Mouse (Mus musculus): Measurements from ENCODE around the gene Slc22a15.

Slc22a15 gene

GRCm38 (mm10) chr3:101875258-101875920 is 48.9 kb downstream of the Slc22a15 start:
- TF ChIP-seq POU5F1 (IDR thresholded peaks at IDR 0.05; ENCODE audit: borderline replicate concordance, low read length) (no peak), CTCF (conservative IDR thresholded peaks at IDR 0.05; ENCODE audit: low read length) (no peak), NANOG (IDR thresholded peaks at IDR 0.05; ENCODE audit: borderline replicate concordance, low read length) (no peak)
- H3K27me3 ChIP-seq (ENCODE audit: insufficient read depth, low read length): no peaks in the 10 kb centered on the region; the same call in 1 of the 2 replicates
- H3K9me3 ChIP-seq (ENCODE audit: low read length): peaks cover 6% of the 10 kb centered on the region; the same call in 1 of the 2 replicates
- no peaks in the 10 kb centered on the region for H3K4me1 ChIP-seq (replicated peaks; ENCODE audit: low read depth, low read length)
- no peak overlapping the region for H3K4me3 ChIP-seq (replicated peaks; ENCODE audit: low read length)
- H3K36me3 ChIP-seq (ENCODE audit: insufficient read depth, low read length): no peaks in the 10 kb centered on the region

- Histone ChIP-seq H3K4me3 (replicated peaks; ENCODE audit: low read length) (no peak overlapping the region), H3K36me3 (ENCODE audit: insufficient read depth, low read length) (no peaks in the 10 kb centered on the region), H3K9me3 (ENCODE audit: low read length) (peaks cover 6% of the 10 kb centered on the region; the same call in 1 of the 2 replicates), H3K4me1 (replicated peaks; ENCODE audit: low read depth, low read length) (no peaks in the 10 kb centered on the region), H3K27me3 (ENCODE audit: insufficient read depth, low read length) (no peaks in the 10 kb centered on the region; the same call in 1 of the 2 replicates)
- TF ChIP-seq CTCF (conservative IDR thresholded peaks at IDR 0.05; ENCODE audit: low read length) (no peak), NANOG (IDR thresholded peaks at IDR 0.05; ENCODE audit: borderline replicate concordance, low read length) (no peak), POU5F1 (IDR thresholded peaks at IDR 0.05; ENCODE audit: borderline replicate concordance, low read length) (no peak)
Observed at GRCm38 (mm10) chr3:101873061-101873675, 51.1 kb downstream of the Slc22a15 start.

GRCm38 (mm10) chr3:101871951-101872350 is 52.3 kb downstream of the Slc22a15 start:
- Histone ChIP-seq H3K27me3 (ENCODE audit: insufficient read depth, low read length) (no peaks in the 10 kb centered on the region; the same call in 1 of the 2 replicates), H3K4me3 (replicated peaks; ENCODE audit: low read length) (no peak overlapping the region), H3K36me3 (ENCODE audit: insufficient read depth, low read length) (no peaks in the 10 kb centered on the region), H3K9me3 (ENCODE audit: low read length) (peaks cover 6% of the 10 kb centered on the region; the same call in 1 of the 2 replicates), H3K4me1 (replicated peaks; ENCODE audit: low read depth, low read length) (no peaks in the 10 kb centered on the region)
- TF ChIP-seq NANOG (IDR thresholded peaks at IDR 0.05; ENCODE audit: borderline replicate concordance, low read length) (no peak), POU5F1 (IDR thresholded peaks at IDR 0.05; ENCODE audit: borderline replicate concordance, low read length) (no peak), CTCF (conservative IDR thresholded peaks at IDR 0.05; ENCODE audit: low read length) (no peak)

GRCm38 (mm10) chr3:101867001-101867421 is 57.2 kb downstream of the Slc22a15 start:
- TF ChIP-seq CTCF (conservative IDR thresholded peaks at IDR 0.05; ENCODE audit: low read length) (no peak), NANOG (IDR thresholded peaks at IDR 0.05; ENCODE audit: borderline replicate concordance, low read length) (no peak), POU5F1 (IDR thresholded peaks at IDR 0.05; ENCODE audit: borderline replicate concordance, low read length) (no peak)
- H3K27me3 ChIP-seq (ENCODE audit: insufficient read depth, low read length): no peaks in the 10 kb centered on the region; the same call in 1 of the 2 replicates
- no peaks in the 10 kb centered on the region for H3K4me1 ChIP-seq (replicated peaks; ENCODE audit: low read depth, low read length)
- no peaks in the 10 kb centered on the region for H3K36me3 ChIP-seq (ENCODE audit: insufficient read depth, low read length)
- no peak overlapping the region for H3K4me3 ChIP-seq (replicated peaks; ENCODE audit: low read length)
- peaks cover 6% of the 10 kb centered on the region; the same call in 1 of the 2 replicates for H3K9me3 ChIP-seq (ENCODE audit: low read length)

- no peak for TF ChIP-seq CTCF (conservative IDR thresholded peaks at IDR 0.05; ENCODE audit: low read length)
- TF ChIP-seq NANOG (IDR thresholded peaks at IDR 0.05; ENCODE audit: borderline replicate concordance, low read length): no peak
- TF ChIP-seq POU5F1 (IDR thresholded peaks at IDR 0.05; ENCODE audit: borderline replicate concordance, low read length): no peak
- no peaks in the 10 kb centered on the region for H3K9me3 ChIP-seq (ENCODE audit: low read length)
- no peaks in the 10 kb centered on the region for H3K36me3 ChIP-seq (ENCODE audit: insufficient read depth, low read length)
- no peaks in the 10 kb centered on the region for H3K4me1 ChIP-seq (replicated peaks; ENCODE audit: low read depth, low read length)
- no peaks in the 10 kb centered on the region for H3K27me3 ChIP-seq (ENCODE audit: insufficient read depth, low read length)
- no peak overlapping the region for H3K4me3 ChIP-seq (replicated peaks; ENCODE audit: low read length)
Observed at GRCm38 (mm10) chr3:101861856-101862255, 62.4 kb downstream of the Slc22a15 start.

GRCm38 (mm10) chr3:101860151-101860550 is 64.1 kb downstream of the Slc22a15 start:
- Histone ChIP-seq H3K9me3 (ENCODE audit: low read length) (no peaks in the 10 kb centered on the region), H3K4me1 (replicated peaks; ENCODE audit: low read depth, low read length) (no peaks in the 10 kb centered on the region), H3K4me3 (replicated peaks; ENCODE audit: low read length) (no peak overlapping the region), H3K36me3 (ENCODE audit: insufficient read depth, low read length) (no peaks in the 10 kb centered on the region), H3K27me3 (ENCODE audit: insufficient read depth, low read length) (no peaks in the 10 kb centered on the region)
- TF ChIP-seq POU5F1 (IDR thresholded peaks at IDR 0.05; ENCODE audit: borderline replicate concordance, low read length) (no peak), CTCF (conservative IDR thresholded peaks at IDR 0.05; ENCODE audit: low read length) (no peak), NANOG (IDR thresholded peaks at IDR 0.05; ENCODE audit: borderline replicate concordance, low read length) (no peak)

GRCm38 (mm10) chr3:101859740-101860139 is 64.5 kb downstream of the Slc22a15 start:
- Histone ChIP-seq H3K4me3 (replicated peaks; ENCODE audit: low read length) (no peak overlapping the region), H3K36me3 (ENCODE audit: insufficient read depth, low read length) (no peaks in the 10 kb centered on the region), H3K27me3 (ENCODE audit: insufficient read depth, low read length) (no peaks in the 10 kb centered on the region), H3K4me1 (replicated peaks; ENCODE audit: low read depth, low read length) (no peaks in the 10 kb centered on the region), H3K9me3 (ENCODE audit: low read length) (no peaks in the 10 kb centered on the region)
- TF ChIP-seq NANOG (IDR thresholded peaks at IDR 0.05; ENCODE audit: borderline replicate concordance, low read length): no peak
- TF ChIP-seq CTCF (conservative IDR thresholded peaks at IDR 0.05; ENCODE audit: low read length): no peak
- TF ChIP-seq POU5F1 (IDR thresholded peaks at IDR 0.05; ENCODE audit: borderline replicate concordance, low read length): no peak

- no peaks in the 10 kb centered on the region for H3K9me3 ChIP-seq (ENCODE audit: low read length)
- H3K4me3 ChIP-seq (replicated peaks; ENCODE audit: low read length): no peak overlapping the region
- H3K4me1 ChIP-seq (replicated peaks; ENCODE audit: low read depth, low read length): no peaks in the 10 kb centered on the region; the same call in 1 of the 2 replicates
- no peak for TF ChIP-seq CTCF (conservative IDR thresholded peaks at IDR 0.05; ENCODE audit: low read length)
- TF ChIP-seq NANOG (IDR thresholded peaks at IDR 0.05; ENCODE audit: borderline replicate concordance, low read length): no peak
- no peak for TF ChIP-seq POU5F1 (IDR thresholded peaks at IDR 0.05; ENCODE audit: borderline replicate concordance, low read length)
- no peaks in the 10 kb centered on the region for H3K27me3 ChIP-seq (ENCODE audit: insufficient read depth, low read length)
- H3K36me3 ChIP-seq (ENCODE audit: insufficient read depth, low read length): no peaks in the 10 kb centered on the region
Observed at GRCm38 (mm10) chr3:101854075-101854474, 70.2 kb downstream of the Slc22a15 start.
